Mouse (Mus musculus): ENCODE data around the gene Agmo.

Agmo gene

DNA sequence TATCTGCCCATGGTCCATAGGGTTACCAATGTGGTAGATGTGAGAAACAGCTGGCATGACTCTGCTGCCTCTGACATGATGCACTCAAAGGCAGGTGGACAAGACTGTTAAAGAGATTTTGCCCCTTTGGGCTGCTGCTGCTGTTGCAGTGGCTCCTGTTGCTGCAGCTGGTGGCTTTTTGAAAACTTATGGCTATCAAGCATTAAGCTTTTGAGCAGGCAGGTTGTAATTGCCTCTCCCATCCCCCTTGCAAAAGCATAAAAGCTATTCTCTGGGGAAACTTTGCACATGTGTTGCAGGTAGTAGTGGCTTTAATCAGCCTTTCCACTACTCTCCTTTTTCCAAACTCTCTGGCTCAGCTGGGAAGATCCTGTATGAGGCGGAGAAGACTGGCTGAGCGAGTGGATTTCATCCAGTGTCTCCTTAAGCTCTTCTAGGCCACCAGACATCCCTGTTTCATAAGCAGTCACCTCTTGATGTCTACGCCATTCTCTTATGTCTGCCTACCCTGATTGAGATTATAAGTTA is 201.1 kb downstream of the Agmo start:
- DNase-seq, result no peak

DNA sequence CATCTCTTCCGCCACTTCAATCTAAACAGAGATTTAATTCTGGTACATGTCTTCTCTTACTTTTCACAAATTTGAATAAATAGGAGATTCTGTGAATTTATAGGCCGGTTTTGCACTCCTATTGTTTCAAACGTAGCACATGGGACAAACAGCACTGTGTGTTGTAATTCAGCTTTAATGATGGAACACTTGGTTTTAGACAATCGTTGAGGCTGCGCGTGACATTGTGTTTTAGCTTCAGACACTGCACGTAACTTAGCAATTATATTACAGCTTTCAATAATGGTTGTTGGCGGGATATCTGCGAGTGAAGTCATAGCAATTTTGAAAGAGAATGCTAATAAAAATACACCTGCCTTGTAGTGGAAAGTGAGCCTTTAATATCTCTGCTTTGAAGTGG is 203.8 kb downstream of the Agmo start:
- DNase-seq, result no peak

DNA sequence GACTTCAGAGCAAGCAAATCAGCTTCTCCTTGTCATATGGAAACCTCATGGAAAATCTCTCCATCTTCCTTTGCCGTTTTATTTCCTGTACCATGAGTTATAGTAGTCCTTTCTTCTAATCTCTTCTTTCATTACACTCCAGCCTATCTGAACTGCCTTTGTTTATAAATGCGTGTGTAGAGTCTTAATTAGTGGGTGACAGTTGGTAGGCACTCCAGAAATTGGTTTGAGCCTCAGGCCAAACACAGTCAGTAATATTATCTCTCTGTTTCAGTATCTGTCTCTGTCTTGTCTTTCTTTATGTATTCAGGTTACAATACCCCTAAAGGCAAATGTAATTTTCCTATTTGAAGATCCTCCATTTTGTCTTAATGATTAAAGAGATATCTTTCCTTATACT is 208.2 kb downstream of the Agmo start:
- no peak for DNase-seq

DNA sequence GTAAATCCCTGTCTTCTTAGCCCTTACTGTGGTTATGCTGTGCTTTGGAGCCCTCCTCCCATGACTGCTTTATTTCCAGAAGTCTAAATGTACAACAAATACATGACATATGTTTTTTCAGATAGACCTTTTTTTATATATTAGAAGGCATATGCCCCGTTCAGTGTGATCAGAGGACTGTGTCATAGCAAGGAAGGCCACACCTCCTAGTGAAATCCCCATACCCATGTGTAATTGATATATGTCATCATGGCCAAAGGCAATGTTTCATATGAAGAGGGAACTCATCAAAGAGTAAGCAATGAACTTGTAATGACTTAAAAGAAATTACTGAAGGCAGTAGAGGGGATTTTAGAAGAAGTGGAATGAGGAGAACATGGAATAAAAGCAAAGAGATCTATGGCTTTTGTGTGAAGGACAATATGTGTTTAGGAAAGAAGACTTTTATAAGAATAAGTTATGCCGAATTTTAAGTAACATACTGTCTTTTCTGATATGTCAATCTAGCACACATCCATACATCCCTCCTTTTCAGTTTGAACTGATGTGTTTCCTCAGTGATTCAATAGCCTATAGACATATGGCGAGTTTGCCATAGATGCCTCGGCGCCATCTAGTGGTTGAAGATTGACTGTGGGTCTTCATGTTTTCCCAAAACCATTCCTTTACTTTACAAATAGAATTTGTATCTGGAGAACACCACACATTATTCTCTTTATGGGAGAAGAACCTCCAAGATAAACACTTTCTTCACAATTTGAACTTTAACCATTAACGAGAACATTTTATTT is 209.1 kb downstream of the Agmo start:
- peak; percentile 82 for DNase-seq

DNA sequence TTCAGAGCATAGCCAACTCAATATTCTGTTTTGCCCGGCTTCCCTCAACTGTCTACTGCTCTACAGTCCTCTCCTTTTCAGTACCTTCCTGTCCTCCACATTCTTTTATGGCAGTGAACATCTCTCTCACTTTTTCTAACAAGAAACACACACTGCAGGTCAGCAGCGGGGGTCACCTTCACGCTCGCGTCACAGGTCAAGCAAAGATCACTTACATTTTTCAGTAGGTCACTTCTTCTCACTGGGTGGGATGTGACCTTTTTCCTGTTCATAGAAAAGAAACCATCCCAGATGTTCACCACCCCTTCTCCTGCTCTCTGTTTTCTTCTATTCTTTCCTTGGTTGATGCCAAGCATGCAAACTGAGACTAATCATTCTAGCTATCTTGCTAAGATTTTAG is 230.2 kb downstream of the Agmo start:
- no peak for DNase-seq

DNA sequence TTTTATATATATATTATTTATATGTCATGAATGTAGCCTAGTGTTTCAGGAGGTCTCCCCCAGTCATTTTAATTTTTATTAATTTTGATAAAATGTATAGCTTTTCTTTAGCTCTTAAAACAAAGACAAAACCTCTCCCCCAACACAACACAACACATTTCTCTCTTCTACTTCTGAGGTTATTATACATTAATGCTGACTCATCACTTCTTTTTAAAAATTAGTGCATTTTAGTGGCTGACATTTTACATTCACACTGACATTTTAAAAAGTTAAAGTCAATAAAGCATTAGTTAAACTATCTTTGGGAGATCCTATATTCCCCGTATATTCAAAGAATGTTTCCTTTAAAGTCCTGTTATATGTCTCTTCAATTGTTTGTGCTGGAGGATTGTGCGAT is 235.4 kb downstream of the Agmo start:
- DNase-seq, result no peak

DNA sequence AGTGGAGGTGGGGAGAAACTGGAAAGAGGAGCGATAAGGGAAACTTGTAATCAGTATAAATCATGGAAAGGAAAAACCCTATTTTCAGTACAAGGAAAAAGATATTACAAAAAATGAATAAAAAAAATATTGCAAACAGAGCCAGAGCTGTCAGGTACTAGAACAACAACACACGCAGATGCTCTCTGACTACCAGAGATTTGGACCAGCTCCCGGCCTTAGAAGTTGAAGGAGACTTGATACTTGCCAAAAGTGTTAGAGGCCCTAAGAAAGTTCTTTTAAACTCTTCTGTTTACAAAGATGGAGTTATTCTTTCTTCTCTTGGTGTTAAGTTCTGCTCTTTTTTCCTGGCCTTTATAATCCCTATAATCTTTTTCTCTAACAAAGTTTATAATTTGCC is 246.6 kb downstream of the Agmo start:
- DNase-seq, result peak; percentile 28

DNA sequence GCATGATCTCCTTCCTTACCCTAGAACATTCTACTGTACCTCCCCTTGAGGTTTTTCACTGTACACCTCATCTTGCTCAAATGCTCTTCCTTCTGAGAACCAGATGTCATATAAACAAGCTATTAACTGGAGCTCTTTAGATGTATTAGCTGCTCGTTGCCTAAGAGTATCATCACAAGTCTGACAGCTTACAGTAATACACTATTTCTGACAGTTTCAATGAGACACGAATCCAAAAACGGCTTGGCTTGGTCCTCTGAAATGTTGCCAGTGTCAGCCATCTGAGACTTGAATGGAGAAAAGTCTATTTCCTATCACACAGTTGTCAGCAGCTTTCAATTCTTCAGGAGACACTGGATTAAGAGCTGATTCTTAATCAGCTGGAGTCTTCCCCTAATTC is 257.4 kb downstream of the Agmo start:
- peak; percentile 46 for DNase-seq

DNA sequence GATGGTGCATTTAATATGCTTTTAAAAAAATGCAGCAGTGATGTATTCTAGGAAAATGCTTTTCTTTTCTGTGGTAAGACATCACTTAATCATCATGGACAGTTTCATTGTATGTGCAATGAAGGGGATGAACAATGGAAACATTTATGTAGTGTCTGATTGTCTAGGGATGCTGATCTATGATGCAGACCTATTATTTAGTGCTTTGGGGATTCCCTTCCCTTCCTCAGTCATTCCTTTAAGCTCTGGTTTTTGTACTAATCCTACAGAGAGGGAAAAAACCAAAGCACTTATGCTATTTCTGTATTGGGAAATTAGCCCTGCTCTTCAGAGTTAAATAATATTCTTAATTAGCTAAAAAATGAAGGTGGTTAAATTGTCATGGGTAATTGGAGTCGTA is 266.0 kb downstream of the Agmo start:
- DNase-seq, result no peak

DNA sequence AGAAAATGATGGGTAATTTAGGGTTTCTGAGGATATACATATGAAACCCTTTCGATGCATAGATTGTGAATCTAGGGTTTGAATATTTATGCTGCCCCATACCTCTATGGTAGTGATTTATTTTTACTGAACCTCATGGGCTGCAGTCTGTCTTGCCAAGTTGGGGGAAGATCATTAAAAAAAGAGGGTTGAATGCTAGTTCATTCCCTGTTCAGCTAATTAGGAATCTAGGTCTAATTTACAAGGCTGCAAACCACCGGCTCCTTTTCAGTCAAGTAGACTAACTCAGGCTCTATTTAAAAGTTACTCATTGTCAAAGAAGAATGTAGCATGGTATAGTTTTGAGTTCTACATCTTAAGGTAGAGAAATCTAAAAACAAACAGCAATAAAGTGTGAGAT is 266.4 kb downstream of the Agmo start:
- no peak for DNase-seq

DNA sequence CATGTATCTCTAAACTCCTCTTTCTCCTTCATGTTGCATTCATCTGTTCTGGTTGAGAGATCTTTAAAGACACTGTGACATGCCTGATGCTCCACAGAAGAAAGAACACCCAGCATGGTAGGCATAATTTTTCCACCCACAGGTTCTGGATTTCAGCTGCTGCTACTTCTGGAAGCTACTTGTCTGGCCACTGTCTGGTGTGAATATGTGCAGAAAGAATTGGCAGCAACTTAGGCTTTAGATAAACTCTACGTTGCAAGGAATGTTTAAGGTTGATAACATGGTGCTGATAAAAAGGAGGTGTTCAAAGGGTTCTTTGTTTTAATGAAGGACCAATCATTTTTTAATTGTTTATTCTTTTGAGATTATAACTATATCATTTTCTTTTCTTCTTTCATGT is 280.3 kb downstream of the Agmo start:
- DNase-seq, result no peak

DNA sequence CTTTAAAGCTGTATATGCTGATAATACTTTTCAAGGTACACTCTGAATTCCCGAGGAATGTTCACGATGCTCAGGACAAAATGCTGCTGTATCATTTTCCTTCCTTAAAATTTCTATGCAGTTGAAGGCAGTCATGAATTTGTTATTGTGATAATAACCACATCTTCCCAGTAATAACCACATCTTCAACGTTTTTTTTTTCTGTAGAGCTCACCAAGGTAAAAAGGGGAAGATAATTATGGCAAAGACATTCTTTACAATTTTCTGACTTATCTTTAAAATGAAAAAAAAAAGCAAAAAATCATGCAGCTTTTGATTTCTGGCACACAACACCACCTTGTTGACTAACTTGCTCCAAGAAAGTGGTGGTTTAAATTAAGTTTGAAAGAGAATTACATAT is 283.2 kb downstream of the Agmo start:
- no peak for DNase-seq

DNA sequence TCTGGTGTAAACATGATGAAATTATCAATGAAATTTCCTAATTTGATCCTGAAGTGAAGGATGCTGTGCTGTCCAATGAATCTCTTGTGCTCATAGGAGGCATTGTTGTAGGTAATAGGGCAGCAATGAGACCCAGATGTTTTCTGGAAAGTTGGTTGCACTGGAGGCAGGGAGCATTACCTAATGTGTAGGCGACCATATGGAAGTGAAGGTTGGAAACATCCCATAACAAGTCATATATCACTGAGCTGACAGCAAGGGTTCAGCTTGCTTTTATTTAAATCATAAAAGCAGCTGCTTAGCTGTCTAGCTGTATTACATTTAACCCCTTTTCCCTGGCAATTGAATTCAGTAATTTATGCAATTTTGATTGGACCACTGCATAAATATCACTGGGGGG is 299.6 kb downstream of the Agmo start:
- DNase-seq, result no peak

DNA sequence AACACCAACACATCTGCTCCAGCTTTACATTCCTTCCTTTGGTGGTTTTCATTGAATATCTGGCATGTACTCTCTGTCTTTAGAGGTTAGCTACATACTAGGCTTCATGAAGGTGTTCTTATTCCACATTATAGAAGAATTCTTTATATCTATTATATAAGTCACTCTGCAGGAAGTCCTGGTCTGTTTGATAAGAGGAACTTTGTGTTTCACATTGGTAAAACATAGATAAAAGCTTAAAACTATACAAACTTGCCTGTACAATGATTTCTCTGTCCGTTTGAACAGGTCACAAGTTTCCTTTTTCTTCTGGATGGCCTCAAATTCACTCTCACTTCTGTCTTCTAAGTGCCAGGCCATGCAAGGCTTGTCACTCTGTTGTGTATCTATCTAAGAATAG is 316.8 kb downstream of the Agmo start:
- DNase-seq, result no peak

DNA sequence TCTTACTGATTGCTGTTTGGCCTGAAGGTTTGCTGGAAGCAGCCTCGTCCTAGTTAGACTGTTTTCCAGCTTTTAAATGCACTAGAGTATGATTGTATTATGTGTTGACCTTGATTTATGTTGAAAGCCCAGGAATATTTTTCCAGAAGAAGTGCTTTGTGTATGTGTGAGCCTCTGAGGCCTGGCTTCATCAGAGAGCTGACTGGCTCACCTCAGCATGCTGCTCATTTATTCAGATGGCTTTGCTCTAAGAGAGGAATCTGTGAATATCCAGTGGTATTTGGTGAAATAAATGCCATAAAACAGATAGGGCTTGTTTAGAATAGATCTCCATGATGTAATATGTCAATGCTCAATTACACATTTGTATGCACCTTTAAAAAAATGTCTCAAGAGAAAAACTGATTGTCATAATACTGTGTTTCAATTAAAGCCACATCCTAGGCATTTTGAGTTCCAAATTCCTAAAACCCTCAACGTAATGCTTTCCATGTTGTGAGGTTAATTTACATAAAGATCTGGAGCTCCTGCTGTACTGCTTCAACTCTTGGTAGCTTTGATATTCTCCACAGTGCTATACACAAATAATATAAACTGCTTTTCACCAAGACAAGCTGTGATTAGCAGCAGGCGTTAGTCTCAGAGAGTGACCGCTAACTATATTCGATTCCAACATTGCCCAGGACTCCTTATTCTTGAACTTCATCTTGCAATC is 324.6 kb downstream of the Agmo start:
- no peak for DNase-seq

DNA sequence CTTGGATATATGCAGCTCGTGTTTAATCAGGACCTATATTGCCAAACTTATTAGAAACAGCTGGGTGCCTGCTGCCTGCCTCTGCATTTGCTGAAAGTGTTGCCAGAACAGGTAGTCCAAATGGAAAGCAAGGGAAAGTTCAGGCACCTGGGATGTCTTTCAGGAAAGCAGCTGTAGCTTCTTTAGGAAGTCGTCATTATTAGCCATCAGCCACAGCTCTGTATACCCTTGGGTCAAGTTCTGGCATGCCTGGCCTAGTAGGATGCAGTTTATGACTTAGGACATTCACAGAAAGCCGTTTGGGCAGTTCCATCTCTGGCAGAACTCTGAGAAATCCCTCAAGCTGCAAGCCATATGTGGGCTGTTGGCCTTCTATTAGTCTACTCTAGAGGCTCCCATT is 330.5 kb downstream of the Agmo start:
- DNase-seq, result no peak

DNA sequence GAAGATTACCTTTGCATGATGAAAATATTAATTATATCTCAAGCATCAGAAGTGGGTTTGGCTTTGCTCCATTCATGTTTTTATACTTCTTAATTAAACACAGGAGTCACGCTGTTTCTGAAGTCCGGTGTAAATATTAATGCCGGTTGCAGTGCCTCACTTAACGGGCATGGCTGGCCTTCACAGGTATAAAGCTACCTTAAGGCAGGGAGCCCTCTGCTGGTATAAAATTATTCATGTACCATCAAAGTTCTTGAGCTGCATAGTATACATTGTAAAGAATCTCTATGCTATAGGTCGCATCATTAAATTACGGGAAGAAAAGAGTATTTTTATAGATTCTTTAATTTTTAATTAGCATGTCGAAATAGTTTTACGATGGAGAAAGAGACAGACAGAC is 341.3 kb downstream of the Agmo start:
- peak; percentile 15 for DNase-seq

DNA sequence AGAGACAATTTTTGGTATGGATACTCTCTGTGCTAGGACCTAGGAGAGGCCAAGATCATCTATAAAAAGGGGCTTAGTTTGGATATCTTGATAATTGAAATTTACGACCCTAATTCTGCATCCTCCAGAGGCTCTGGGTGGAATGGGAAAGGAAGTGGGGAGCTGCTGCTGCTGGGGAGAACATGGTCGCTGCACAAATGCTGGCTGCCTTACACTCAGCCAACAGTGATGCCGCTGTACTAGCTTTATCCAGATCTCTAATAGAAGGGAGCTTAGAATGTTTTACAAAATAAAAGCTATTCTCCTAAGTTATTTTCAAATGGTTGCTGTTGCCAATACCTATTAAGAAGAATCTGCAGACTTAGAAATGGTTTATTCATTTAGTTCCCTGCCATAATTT is 351.4 kb downstream of the Agmo start:
- DNase-seq, result no peak

DNA sequence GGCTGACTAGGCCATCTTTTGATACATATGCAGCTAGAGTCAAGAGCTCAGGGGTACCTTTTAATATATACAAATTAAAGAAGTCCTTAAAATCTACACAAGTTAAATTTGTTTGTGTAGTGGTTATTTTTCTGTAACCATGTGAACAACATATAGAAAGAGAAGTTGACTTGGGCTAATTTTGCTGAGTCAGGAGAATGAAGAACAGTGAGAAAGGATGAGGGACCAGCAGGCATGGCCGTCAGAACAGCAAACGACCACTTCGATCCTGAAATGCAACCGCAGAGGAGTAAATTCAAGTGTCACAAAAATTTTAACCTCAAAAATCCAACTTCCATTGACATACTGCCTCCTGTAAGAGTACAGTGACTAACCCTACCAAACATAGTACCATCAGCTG is 371.4 kb downstream of the Agmo start:
- no peak for DNase-seq

DNA sequence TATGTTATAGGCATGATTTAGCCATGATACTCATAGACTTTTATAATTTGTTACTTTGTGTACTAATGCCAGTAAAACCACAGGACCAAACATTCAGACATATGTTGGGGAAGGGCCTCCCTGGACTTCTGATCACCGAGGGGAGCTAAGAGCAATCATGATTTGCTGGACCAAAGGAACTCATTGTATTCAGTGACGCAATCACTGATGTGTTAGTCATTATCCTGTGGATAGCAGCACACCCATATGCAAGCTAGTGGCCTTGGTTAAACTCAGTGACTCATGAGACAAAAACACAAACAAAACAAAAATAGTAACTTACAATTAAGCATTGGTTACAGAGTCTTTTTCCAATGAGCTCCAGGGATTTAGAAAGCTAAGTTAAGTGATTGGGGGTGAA is 373.3 kb downstream of the Agmo start:
- no peak for DNase-seq

DNA sequence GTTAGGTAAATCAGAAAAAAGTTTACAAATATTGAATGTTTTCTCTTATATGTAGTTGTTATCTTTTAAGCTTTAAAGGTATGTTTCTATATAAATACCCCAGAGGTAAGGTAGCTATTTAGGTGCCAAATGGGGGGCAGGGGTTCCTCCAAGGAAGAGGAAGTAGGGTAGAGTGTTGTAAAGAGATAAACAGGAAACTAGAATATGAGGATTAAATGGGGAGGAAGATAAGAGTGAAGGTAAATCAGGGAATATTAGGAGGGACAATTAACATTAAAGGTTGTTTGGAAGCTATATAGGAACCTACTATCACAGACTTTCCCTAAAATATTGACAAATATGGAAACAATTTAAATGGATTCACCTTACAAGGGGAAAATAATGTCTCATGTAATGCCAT is 382.6 kb downstream of the Agmo start:
- DNase-seq, result no peak

Data from lung, postnatal 36 days (tissue).